Mouse (Mus musculus): Measurements from ENCODE around the gene Dnmt3a.

GRCm38 (mm10) chr12:3815386-3815785 lies 9.6 kb downstream of the Dnmt3a start:
- no peak for TF ChIP-seq CTCF (IDR thresholded peaks at IDR 0.05; ENCODE audit: control insufficient read depth, insufficient read depth, insufficient read length)
- no peak for TF ChIP-seq USF1 (IDR thresholded peaks at IDR 0.05; ENCODE audit: low read depth)
- TF ChIP-seq MAX (IDR thresholded peaks at IDR 0.05): no peak
- no peak for TF ChIP-seq CEBPB (IDR thresholded peaks at IDR 0.05; ENCODE audit: low read depth)
- no peak for TF ChIP-seq MYOD1 (IDR thresholded peaks at IDR 0.05; ENCODE audit: control insufficient read depth, insufficient read length, low read depth)
- no peak for TF ChIP-seq MYOG (IDR thresholded peaks at IDR 0.05; ENCODE audit: control insufficient read depth, extremely low read depth, insufficient read length)
- TF ChIP-seq FOSL1 (IDR thresholded peaks at IDR 0.05; ENCODE audit: insufficient read depth, low read length, poor library complexity, severe bottlenecking): no peak

Measured in C2C12 (cell line).